Mouse (Mus musculus): ENCODE data around the gene Ints6l.

Gene Ints6l

DNA sequence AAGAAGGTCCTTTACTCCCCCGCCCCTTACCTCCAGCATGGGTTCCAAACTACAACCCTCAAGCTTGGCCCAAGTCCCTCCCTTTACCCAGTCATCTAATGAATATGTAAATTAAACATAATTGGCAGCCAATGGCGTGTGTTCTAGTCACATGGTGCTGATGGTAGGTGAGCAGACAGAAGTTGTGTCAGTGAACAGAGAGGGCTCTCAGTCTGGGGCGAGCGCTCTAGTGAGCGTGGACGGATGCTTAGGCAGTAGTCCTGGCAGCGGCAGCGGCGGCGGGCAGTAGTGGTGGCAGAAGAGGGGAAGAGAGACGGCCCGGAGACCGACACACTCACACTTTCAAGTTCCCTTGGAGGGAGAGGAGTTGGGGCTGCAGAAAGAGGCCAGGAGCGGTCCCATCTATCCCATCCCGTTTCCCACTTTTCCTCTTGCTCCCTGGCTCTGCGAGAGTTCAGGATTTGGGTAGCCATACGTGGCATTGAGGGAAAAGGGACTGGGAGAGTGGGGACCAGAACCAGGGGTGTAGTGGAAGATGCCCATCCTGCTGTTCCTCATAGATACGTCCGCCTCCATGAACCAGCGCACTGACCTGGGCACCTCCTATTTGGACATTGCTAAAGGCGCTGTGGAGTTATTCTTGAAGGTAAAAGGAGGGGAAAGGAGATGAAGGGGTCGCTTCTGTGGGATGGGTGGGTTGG is at the start of gene Ints6l:
Ints6l (plus strand) TSS at position 187 of the 701 bp plus-strand sequence.
- peak; percentile 87 for DNase-seq (ENCODE audit: low read depth, low spot score)

DNA sequence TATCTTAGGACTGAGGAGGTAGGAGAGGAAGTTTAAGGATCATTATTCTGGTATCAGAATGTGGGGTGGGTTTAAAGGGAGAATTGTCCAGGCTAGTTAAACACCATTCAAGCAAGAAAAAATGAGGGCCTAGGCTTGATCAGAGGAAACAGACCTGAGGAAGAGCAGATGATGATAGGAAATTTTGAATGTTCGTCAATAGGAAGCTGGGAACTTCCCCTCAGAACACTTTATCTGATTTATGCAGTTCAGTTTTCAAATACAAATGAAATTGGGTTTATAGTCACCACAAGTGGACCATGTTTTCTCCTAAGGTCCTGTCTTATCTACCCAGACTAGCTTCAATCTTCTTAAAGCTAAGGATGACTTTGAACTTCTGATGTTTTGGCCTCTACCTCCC is 49.2 kb upstream of the Ints6l start:
- DNase-seq (ENCODE audit: low read depth, low spot score): peak; percentile 41

DNA sequence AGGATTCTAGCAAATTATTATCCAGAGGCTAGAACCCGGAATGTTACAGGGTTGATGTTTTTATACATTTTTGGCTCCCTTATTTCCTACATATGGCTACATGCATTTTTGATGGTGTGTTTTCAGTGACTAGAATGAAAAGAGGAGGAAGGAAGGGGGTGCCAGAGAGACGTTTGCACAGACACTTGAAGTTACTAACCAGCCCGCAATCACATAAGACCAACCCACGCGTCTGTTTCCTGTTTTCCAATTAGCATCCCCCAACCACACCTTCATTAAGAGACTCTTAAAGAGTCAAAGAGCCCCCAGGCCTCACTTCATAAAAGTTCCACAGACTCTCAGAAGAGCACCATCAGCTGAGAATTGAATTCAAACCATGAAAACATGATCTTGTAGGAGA is 48.5 kb upstream of the Ints6l start:
- peak; percentile 24 for DNase-seq (ENCODE audit: low read depth, low spot score)

- DNase-seq (ENCODE audit: low read depth, low spot score): no peak
These were observed 38.4 kb upstream of the Ints6l start for GRCm38 (mm10) chrX:56416277-56416676.

GRCm38 (mm10) chrX:56417541-56417940 is 37.1 kb upstream of the Ints6l start:
- DNase-seq (ENCODE audit: low read depth, low spot score): peak; percentile 6

- DNase-seq (ENCODE audit: low read depth, low spot score): peak; percentile 9
These were observed 24.1 kb upstream of the Ints6l start for GRCm38 (mm10) chrX:56430601-56431000.

- no peak for DNase-seq (ENCODE audit: low read depth, low spot score)
These were observed 18.8 kb upstream of the Ints6l start for GRCm38 (mm10) chrX:56435758-56436283.

DNA sequence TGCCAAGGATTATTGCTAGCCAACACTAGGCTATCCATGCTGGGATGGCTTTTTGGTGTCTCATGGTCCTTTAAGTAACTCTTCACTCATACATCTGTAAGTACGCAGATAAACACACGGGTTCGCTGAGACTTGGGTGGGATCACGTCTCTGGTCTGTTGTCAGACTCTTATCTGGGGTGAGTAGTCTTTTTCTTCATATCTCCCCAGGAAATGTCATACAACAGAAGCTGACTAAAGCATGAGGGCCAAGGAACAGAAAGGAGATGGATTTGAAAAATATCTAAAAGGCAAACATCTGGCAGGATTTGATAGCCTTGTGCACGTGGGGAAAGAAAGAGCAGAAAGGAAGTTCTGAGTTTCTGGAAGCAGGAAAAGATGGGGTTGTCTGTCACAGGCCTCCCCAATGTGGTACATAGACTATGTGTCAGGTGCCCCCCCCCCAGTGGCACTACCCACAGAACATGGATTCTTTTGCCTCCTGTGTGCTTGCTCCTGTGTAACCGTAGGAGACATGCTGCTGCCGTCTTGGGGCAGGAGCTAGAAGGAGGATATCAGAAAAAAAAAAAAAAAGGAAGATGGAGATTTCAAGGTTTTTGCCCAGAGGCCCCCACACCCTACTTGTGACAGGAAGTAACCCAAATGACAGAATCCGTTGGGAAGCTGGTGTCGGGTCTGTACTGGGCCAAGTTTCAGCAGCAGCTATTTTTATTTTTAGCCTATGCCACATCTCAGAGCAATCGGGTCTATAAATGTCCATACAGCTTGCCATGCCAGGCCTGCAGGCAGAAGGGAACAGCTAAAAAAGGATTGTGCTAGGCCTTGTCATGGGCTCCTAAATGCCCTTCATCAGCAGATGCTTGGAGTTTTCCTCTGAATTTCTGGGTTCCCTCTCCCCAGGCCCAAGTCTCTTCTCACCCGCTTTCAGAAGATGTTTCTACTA is 7.9 kb upstream of the Ints6l start:
- no peak for DNase-seq (ENCODE audit: low read depth, low spot score)

- DNase-seq (ENCODE audit: low read depth, low spot score): no peak
These were observed 7.1 kb upstream of the Ints6l start, which contains the start of gene Gm2174 for GRCm38 (mm10) chrX:56447524-56448015. TSS of gene Gm2174 (plus strand) at chrX:56447965.

DNA sequence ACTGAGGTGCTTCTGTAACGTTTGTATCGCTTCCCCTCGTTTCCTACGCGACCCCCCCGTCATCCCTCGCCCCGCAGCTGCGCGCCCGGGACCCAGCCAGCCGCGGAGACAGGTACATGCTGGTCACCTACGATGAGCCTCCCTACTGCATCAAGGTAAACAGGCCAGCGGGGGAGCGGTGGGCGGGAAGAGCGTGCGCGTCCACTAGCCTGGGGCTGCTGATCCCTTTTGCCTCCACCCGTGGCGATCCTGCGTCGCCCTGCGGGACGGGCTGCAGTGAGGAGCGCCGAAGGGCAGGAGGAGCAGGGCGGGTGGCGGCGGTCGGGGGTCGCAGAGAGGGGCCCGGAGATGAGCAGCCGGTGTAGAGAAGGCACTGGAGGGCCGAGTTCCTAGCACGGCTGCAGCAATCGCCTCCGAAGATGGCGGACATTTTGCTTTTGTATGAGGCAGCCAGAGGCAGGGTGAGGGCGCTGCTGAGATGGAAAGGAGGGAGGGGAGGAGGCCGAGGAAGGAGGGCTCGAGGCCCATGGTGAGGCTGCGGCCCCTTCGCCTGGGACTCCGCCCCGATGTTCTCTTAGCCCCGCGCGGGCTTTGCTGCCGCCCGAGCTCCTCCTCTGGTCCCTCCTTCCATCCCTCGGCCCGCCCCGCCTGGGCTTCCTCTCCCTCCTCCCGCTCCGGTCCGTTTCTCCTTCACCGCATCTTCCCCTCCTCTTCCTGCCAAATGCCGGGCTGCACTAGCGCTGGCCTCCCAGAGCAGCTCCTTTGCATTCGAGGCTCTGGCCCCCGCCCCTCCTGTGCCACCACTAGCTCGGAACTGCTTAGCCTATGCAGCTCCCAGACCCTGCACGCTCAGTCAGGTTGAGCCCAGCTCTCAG is 952 bp downstream of the Ints6l start:
- peak; percentile 92 for DNase-seq (ENCODE audit: low read depth, low spot score)

DNA sequence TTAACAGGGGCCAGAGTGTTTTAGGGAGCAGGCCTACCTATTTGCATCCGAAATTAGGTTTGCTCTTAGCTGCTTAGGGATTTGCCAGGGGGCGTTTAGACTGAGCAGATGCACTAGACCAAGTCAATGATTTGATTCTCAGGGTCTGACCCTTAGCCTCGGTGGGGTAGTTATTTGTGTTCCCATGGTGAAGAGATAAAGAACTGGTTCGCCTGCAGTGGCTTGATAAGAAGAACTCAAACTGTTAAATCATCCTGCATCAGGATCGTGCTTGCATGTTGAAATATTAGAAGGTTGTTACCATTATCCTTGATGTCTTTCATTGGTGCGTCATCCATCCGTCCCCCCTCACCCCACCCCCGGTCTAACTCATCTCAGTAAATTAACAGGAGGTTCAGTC is 1.7 kb downstream of the Ints6l start:
- peak; percentile 25 for DNase-seq (ENCODE audit: low read depth, low spot score)

DNA sequence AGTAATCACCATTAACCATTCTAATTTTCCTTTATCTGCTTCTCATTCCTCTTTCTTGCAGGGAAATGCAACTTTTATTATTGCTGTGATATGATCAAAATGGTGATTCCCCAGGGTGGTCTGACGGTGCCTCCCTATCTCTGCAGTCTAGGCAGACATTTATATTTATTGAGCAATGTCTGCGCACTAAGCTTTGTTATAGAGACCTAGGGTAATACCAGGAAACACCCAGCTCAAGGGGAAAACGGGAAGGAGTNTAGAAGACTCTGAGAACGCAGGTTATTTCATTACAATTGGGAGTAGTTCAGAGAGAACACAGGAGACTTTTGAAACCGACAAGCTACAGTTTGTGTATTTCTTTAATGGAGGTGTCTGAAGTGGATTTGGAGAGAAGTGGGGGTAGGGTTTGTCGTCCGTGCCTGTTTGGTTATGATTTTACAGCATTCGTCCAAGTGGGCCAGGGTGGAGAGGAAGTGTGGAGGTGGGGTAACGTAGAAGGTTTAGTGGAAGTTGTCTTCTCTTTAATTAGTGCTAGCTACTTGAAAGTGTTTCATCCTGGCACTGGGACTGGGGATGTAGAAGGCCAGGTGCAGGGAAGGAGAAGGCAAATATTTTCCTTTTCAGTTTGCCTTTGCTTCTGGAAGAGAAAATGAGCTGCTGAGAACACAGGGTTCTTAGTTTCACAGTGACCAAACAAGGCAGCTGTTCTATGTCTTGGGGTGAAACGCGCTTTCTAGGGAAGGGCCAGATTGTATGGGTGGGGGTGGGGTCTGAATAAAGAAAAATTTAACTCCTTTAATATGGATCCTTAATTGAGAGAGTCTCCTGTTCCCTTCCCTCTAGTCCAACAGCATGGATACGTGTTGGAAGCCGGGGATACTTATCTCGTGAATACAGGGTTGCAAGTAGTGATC is 7.6 kb downstream of the Ints6l start:
- DNase-seq (ENCODE audit: low read depth, low spot score): no peak

DNA sequence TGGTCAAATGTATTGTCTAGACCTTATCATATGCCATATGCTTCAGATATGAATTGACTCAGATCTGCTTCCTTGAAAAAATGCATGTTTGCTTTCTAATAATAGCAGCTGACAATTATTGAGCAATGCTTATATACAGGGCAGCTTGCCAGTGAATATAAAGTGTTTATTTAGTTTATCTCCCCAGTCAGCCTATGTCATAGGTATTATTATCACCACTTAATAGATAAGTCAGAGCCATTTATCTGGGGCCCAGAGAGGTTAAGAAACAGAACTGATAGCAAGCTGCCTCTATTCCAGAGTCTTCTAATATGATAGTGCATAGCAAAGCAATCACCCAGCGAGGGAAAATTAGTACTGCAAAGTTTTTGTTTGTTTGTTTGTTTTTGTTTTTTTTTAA is 10.2 kb downstream of the Ints6l start:
- no peak for DNase-seq (ENCODE audit: low read depth, low spot score)

GRCm38 (mm10) chrX:56467688-56468087 is 13.0 kb downstream of the Ints6l start:
- DNase-seq (ENCODE audit: low read depth, low spot score): no peak

GRCm38 (mm10) chrX:56468422-56468821 is 13.8 kb downstream of the Ints6l start:
- no peak for DNase-seq (ENCODE audit: low read depth, low spot score)

DNA sequence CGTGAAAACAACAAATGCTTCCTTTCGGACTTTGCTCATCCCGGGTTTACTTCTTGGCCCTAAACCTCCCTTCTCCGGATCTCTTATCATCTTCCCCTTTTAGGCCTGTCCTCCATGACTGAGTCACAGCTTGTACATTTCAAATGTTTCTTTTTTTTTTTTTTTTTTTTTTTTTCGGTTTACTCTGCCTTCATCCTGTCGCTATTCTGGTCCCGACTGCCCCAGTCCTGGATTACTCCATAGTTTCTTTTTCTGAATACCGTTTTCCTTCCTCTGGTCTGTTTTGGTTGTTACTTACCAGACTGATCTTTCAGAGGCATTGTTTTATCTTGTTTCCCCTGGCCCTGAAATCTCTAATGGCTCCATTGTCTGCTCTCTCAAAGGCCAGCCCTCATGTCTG is 19.4 kb downstream of the Ints6l start:
- no peak for DNase-seq (ENCODE audit: low read depth, low spot score)

DNA sequence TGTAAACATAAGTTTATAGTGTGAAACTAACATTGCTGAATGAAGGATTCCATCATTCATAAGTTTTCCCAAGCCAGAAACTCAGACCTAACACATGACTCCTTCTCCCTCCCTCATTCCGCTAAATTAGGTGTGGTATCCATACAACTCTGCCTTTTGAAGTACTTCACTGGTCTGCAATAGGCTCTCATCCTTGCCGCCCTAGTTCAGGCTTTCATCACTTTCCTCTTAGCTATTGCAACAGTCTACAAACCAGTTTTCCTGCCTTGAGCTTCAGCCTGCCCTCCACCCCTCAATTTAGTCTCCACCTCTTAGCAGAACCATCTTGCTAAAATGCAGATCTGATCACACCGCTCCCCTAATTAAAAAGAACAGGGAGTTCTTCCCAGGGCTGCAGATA is 22.9 kb downstream of the Ints6l start:
- DNase-seq (ENCODE audit: low read depth, low spot score): no peak

DNA sequence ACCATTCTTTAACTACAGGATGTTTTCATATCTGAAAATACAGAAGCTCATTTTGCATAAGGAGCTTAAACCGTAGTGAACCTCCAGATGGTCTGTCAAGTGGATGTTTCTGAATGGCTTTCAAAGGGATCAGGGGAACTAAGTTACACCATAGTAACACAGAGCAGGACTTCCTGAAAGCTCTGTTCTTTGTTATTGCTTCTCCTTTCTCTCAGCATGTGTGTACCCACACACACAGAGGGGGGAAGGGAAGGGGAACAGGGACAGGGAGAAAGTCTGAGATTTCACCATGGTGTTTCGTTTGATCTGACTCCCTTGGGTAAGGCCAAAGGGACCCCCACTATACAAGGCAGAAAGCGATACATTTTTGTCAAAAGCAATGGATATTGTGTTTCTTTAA is 27.2 kb downstream of the Ints6l start:
- no peak for DNase-seq (ENCODE audit: low read depth, low spot score)

DNA sequence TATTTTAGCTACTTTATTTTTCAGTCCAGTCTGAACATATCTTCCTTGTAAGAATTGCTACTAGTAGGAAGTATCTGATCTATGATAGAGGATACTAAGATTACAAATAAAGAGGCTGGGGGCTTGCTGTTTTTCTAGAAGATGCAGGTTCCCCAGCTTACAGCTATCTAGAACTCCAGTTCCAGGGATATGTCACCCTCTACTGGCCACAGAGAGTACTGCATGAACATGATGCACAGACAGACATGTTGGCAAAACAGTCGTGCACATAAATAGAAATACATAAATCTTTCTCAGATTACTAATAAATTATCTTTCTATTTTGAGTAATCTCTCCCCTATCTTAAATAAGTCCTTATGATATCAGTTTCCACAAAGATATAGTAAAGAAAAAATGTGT is 35.1 kb downstream of the Ints6l start:
- peak; percentile 62 for DNase-seq (ENCODE audit: low read depth, low spot score)

- DNase-seq (ENCODE audit: low read depth, low spot score): no peak
These were observed 42.6 kb downstream of the Ints6l start for GRCm38 (mm10) chrX:56497241-56497640.
